Mouse (Mus musculus) liver, embryonic 12.5 days (tissue): ENCODE data around the gene Cldn14. TPM values are rescaled to one million over a fixed set of nuclear protein-coding genes. Genes with fewer than 3 reads are reported as not detected.

Source experiments
- ATAC-seq: fragments of 200-750 bp; cut with Nextera tagmentation; 2 replicates; pipeline ENCODE4 v1.8.0; 2017; ENCODE audit warnings: moderate number of reproducible peaks, mild to moderate bottlenecking, moderate library complexity
- H3K27ac ChIP-seq: fragments of 300-500 bp; sonication (generic); 2 replicates; pipeline ENCODE4 v1.5.1; 2016; ENCODE audit warnings: mild to moderate bottlenecking
- H3K27me3 ChIP-seq: fragments of 300-500 bp; sonication (generic); replicated peaks from 2 replicates; pipeline ENCODE4 v1.6.1; 2016; ENCODE audit warnings: mild to moderate bottlenecking, moderate library complexity
- H3K36me3 ChIP-seq: fragments of 300-500 bp; sonication (generic); 2 replicates; pipeline ENCODE4 v1.6.1; 2016; ENCODE audit warnings: mild to moderate bottlenecking, moderate library complexity
- H3K4me1 ChIP-seq: fragments of 300-500 bp; sonication (generic); 2 replicates; pipeline ENCODE4 v1.6.1; 2016
- H3K4me2 ChIP-seq: fragments of 300-500 bp; sonication (generic); 2 replicates; pipeline ENCODE4 v1.6.1; 2016; ENCODE audit warnings: mild to moderate bottlenecking, moderate library complexity
- H3K4me3 ChIP-seq: fragments of 300-500 bp; sonication (generic); 2 replicates; pipeline ENCODE4 v1.5.1; 2016; ENCODE audit warnings: mild to moderate bottlenecking, moderate library complexity
- H3K9ac ChIP-seq: fragments of 300-500 bp; sonication (generic); 2 replicates; pipeline ENCODE4 v1.6.1; 2016; ENCODE audit warnings: mild to moderate bottlenecking, moderate library complexity
- H3K9me3 ChIP-seq: fragments of 300-500 bp; sonication (generic); replicated peaks from 2 replicates; pipeline ENCODE4 v1.6.1; 2016; ENCODE audit warnings: mild to moderate bottlenecking, moderate library complexity
- WGBS: fragments of 180-500 bp; shearing (Covaris S2); methylation state at CpG from one replicate; pipeline ENCODE4 v1.1.7; 2016; ENCODE audit not compliant: insufficient replicate concordance; 5-methylcytosine and 5-hydroxymethylcytosine counted together
- polyA plus RNA-seq: library from polyadenylated mRNA; unstranded; fragments of >200 nt; fragmentation: Nextera tagmentation; extraction: Ambion mirVana; gene quantifications from 2 replicates; pipeline ENCODE4 v1.2.1, GENCODE M21; 2016

Gene Cldn14
- polyA plus RNA-seq, 1 experiment from 2014 or later: 0.19 TPM

DNA sequence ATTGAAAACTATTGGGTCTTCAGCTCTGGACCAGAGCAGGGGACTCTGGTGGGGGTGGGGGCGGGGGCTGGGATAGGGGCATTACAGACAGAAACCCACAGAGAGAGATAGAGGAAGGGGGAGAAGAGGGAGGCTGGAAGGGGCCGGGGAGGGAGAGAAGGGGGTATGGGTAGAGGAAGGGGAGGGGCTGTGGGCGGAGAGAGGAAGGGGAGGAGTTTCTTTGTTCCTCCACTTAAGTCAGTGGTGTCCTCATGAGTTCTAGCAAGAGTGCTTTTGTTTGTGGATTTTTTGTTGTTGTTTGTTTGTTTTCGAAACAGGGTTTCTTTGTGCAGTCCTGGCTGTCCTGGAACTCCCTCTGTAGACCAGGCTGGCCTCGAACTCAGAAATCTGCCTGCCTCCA is 35.1 kb downstream of the Cldn14 start:
- 0 out of 2 replicates have a peak, but pooled peaks cover 4% of the 10 kb centered on the region for H3K27me3 ChIP-seq
- 19% methylated on average over 5 of the region's 5 CpGs for WGBS
- H3K9me3 ChIP-seq: 0 out of 2 replicates have a peak, but pooled peaks cover 4% of the 10 kb centered on the region
- H3K9ac ChIP-seq: no peak overlapping the region
- peaks cover 20% of the 10 kb centered on the region for H3K4me1 ChIP-seq
- no peaks in the 10 kb centered on the region for H3K36me3 ChIP-seq
- ATAC-seq: peak; percentile 63
- peak overlapping the region; percentile 44 for H3K4me3 ChIP-seq
- peak overlapping the region; percentile 73 for H3K4me2 ChIP-seq
- H3K27ac ChIP-seq: no peak overlapping the region

GRCm38 (mm10) chr16:93973123-93973522 is 35.5 kb downstream of the Cldn14 start:
- Histone ChIP-seq H3K4me3 (peak overlapping the region; percentile 44), H3K9ac (no peak overlapping the region), H3K9me3 (0 out of 2 replicates have a peak, but pooled peaks cover 4% of the 10 kb centered on the region), H3K4me1 (peaks cover 20% of the 10 kb centered on the region), H3K27me3 (0 out of 2 replicates have a peak, but pooled peaks cover 4% of the 10 kb centered on the region), H3K27ac (no peak overlapping the region), H3K4me2 (peak overlapping the region; percentile 73), H3K36me3 (no peaks in the 10 kb centered on the region)
- 8% methylated on average over 10 of the region's 10 CpGs for WGBS
- ATAC-seq: no peak

- no peak overlapping the region for H3K27ac ChIP-seq
- H3K4me3 ChIP-seq: no peak overlapping the region
- peaks cover 20% of the 10 kb centered on the region for H3K4me1 ChIP-seq
- H3K9ac ChIP-seq: no peak overlapping the region
- no peak overlapping the region for H3K4me2 ChIP-seq
- H3K36me3 ChIP-seq: no peaks in the 10 kb centered on the region
- 0 out of 2 replicates have a peak, but pooled peaks cover 4% of the 10 kb centered on the region for H3K9me3 ChIP-seq
- 83% methylated on average over 11 of the region's 11 CpGs for WGBS
- ATAC-seq: no peak
- 0 out of 2 replicates have a peak, but pooled peaks cover 4% of the 10 kb centered on the region for H3K27me3 ChIP-seq
Observed at GRCm38 (mm10) chr16:93971046-93971445, 37.6 kb downstream of the Cldn14 start.

DNA sequence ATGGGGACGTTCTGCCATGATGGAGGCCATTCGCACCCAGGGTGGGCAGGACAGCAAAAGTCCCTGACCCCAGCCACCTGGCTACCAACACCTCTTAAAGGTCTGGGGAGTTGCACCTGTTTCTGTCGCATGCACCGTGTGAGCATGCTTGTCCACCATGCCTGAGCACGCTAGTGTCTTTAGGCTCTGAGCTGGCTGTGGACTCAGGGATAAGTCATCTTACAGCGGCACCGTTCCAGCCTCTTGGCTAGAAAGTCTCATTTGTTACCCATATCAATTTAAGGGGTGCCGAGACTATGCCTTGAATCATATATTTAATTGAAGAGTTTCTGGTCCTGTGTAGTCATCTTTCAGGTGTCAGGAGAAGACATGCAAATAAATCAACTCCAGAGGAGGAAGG is 40.7 kb downstream of the Cldn14 start:
- 81% methylated on average over 8 of the region's 8 CpGs for WGBS
- Histone ChIP-seq H3K36me3 (no peaks in the 10 kb centered on the region), H3K4me1 (peaks cover 1% of the 10 kb centered on the region), H3K4me2 (no peak overlapping the region), H3K27ac (no peak overlapping the region), H3K27me3 (0 out of 2 replicates have a peak, but pooled peaks cover 9% of the 10 kb centered on the region), H3K4me3 (no peak overlapping the region), H3K9me3 (no peaks in the 10 kb centered on the region), H3K9ac (no peak overlapping the region)
- no peak for ATAC-seq

- Histone ChIP-seq H3K9ac (no peak overlapping the region), H3K27ac (no peak overlapping the region), H3K36me3 (no peaks in the 10 kb centered on the region), H3K4me3 (no peak overlapping the region), H3K9me3 (no peaks in the 10 kb centered on the region), H3K4me1 (no peaks in the 10 kb centered on the region), H3K4me2 (no peak overlapping the region), H3K27me3 (0 out of 2 replicates have a peak, but pooled peaks cover 6% of the 10 kb centered on the region)
- no peak for ATAC-seq
- 53% methylated on average over 5 of the region's 5 CpGs for WGBS
Observed at GRCm38 (mm10) chr16:93962283-93962682, 46.4 kb downstream of the Cldn14 start.

- Histone ChIP-seq H3K9ac (no peak overlapping the region), H3K36me3 (no peaks in the 10 kb centered on the region), H3K4me2 (no peak overlapping the region), H3K4me1 (no peaks in the 10 kb centered on the region), H3K27me3 (0 out of 2 replicates have a peak, but pooled peaks cover 6% of the 10 kb centered on the region), H3K27ac (no peak overlapping the region), H3K4me3 (no peak overlapping the region), H3K9me3 (no peaks in the 10 kb centered on the region)
- ATAC-seq: no peak
- 75% methylated on average over 11 of the region's 11 CpGs for WGBS
Observed at GRCm38 (mm10) chr16:93961099-93961646, 47.5 kb downstream of the Cldn14 start.

DNA sequence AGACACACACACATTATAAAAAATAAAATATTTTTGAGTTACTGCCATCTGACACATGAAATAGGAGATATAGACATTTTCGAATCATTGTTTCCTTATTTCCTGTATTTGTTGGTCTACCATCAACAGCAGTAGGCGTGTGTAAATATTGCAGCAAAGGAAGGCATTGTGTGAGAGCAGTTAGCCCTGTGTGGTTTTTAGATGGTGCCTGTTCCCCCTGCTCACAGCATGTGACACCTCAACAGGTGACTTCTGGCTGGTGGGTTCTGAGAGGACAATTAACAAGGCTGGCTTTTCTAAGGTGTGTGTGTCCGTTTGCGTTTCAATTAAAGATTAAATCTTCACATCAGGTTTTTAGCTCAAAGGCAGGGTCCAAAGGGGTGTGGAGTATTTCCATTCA is 48.1 kb downstream of the Cldn14 start:
- no peak overlapping the region for H3K27ac ChIP-seq
- no peaks in the 10 kb centered on the region for H3K36me3 ChIP-seq
- no peak for ATAC-seq
- no peak overlapping the region for H3K4me3 ChIP-seq
- no peaks in the 10 kb centered on the region for H3K9me3 ChIP-seq
- WGBS: 68% methylated on average over 4 of the region's 4 CpGs
- no peaks in the 10 kb centered on the region for H3K4me1 ChIP-seq
- H3K27me3 ChIP-seq: 0 out of 2 replicates have a peak, but pooled peaks cover 6% of the 10 kb centered on the region
- H3K9ac ChIP-seq: no peak overlapping the region
- H3K4me2 ChIP-seq: no peak overlapping the region

- WGBS: 56% methylated on average over 12 of the region's 12 CpGs
- Histone ChIP-seq H3K4me3 (no peak overlapping the region), H3K4me2 (no peak overlapping the region), H3K9ac (no peak overlapping the region), H3K27ac (no peak overlapping the region), H3K9me3 (no peaks in the 10 kb centered on the region), H3K4me1 (no peaks in the 10 kb centered on the region), H3K36me3 (no peaks in the 10 kb centered on the region), H3K27me3 (no peaks in the 10 kb centered on the region; the same call in 1 of the 2 replicates)
- ATAC-seq: no peak
Observed at GRCm38 (mm10) chr16:93957402-93957801, 51.2 kb downstream of the Cldn14 start.

- Histone ChIP-seq H3K27me3 (no peaks in the 10 kb centered on the region; the same call in 1 of the 2 replicates), H3K4me3 (no peak overlapping the region), H3K36me3 (no peaks in the 10 kb centered on the region), H3K9ac (no peak overlapping the region), H3K27ac (no peak overlapping the region), H3K4me1 (no peaks in the 10 kb centered on the region), H3K4me2 (no peak overlapping the region), H3K9me3 (no peaks in the 10 kb centered on the region)
- no peak for ATAC-seq
- WGBS: 65% methylated on average over 7 of the region's 7 CpGs
Observed at GRCm38 (mm10) chr16:93956986-93957385, 51.7 kb downstream of the Cldn14 start.

- H3K9ac ChIP-seq: no peak overlapping the region
- H3K27ac ChIP-seq: no peak overlapping the region
- no peak for ATAC-seq
- H3K27me3 ChIP-seq: peaks cover 23% of the 10 kb centered on the region
- no peaks in the 10 kb centered on the region for H3K36me3 ChIP-seq
- WGBS: 75% methylated on average over 4 of the region's 4 CpGs
- no peaks in the 10 kb centered on the region for H3K9me3 ChIP-seq
- no peak overlapping the region for H3K4me3 ChIP-seq
- H3K4me2 ChIP-seq: no peak overlapping the region
- no peaks in the 10 kb centered on the region for H3K4me1 ChIP-seq
Observed at GRCm38 (mm10) chr16:93947396-93947795, 61.2 kb downstream of the Cldn14 start.

DNA sequence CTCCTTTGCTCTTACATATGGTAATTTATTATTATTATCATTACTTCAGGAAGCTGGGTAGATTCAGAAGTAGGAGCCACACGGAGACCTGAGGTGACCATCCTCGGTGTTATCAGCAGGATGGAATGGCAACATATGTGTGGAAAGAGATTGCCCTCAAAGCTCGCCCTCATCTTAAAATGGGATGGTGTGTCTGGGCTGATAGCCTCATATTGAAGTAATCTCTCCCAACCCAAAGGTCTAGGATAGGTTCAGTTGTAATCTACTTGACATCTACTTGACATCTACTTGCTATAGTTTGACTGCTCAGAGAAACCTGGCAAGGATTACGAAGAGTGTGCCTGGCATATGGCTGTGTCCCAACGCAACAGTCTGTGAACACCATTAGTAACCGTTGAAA is 64.3 kb downstream of the Cldn14 start:
- no peaks in the 10 kb centered on the region for H3K36me3 ChIP-seq
- WGBS: 35% methylated on average over 6 of the region's 6 CpGs
- peaks cover 14% of the 10 kb centered on the region for H3K27me3 ChIP-seq
- H3K4me3 ChIP-seq: no peak overlapping the region
- H3K4me1 ChIP-seq: 0 out of 2 replicates have a peak, but pooled peaks cover 6% of the 10 kb centered on the region
- ATAC-seq: no peak
- no peaks in the 10 kb centered on the region for H3K9me3 ChIP-seq
- H3K9ac ChIP-seq: no peak overlapping the region
- H3K4me2 ChIP-seq: no peak overlapping the region
- H3K27ac ChIP-seq: no peak overlapping the region

DNA sequence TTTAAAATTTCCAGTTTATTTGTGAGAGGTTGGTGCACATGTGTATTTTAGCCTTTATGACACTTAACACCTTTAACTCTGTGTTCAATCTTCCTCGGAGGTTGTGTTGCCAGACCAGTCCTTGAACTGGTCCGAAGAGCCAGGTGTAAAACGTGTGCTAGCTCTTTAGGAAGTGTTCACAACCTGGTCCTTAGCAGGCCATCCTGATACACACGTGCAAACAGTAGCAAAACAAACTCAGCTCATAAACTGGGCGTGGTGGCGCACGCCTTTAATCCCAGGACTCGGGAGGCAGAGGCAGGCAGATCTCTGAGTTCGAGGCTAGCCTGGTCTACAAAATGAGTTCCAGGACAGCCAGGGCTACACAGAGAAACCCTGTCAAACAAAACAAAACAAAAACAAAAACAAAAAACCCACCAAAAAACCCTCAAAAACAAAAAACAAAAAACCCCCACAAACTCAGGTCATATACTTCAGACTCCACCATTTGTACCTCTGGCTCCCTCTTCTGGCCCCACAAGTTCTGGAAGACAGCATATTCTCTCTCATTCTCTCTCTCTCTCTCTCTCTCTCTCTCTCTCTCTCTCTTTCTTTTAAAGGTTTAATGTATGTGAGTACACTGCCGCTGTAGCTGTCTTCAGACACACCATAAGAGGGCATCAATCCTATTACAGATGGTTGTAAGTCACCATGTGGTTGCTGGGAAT is 65.7 kb downstream of the Cldn14 start:
- H3K4me2 ChIP-seq: no peak overlapping the region
- no peaks in the 10 kb centered on the region for H3K9me3 ChIP-seq
- peaks cover 14% of the 10 kb centered on the region for H3K27me3 ChIP-seq
- WGBS: 75% methylated on average over 10 of the region's 10 CpGs
- H3K27ac ChIP-seq: no peak overlapping the region
- no peaks in the 10 kb centered on the region for H3K36me3 ChIP-seq
- peaks cover 12% of the 10 kb centered on the region; the same call in 1 of the 2 replicates for H3K4me1 ChIP-seq
- H3K9ac ChIP-seq: no peak overlapping the region
- no peak for ATAC-seq
- H3K4me3 ChIP-seq: no peak overlapping the region
